Mouse (Mus musculus) cerebellum, adult 2 months (tissue): ENCODE results near the gene Pp2d1.

Source experiments
- CTCF ChIP-seq: fragments of 200-500 bp; IDR thresholded peaks from 2 replicates; pipeline ENCODE4 v1.5.1; 2011; ENCODE audit warnings: low read depth, mild to moderate bottlenecking, control low read depth, low read length, moderate library complexity, borderline replicate concordance; ENCODE audit not compliant: insufficient read depth
- POLR2A ChIP-seq: fragments of 200-500 bp; IDR thresholded peaks from 2 replicates; pipeline ENCODE4 v1.6.1; 2011; ENCODE audit warnings: low read length, control low read depth, borderline replicate concordance; ENCODE audit not compliant: insufficient read depth

GRCm38 (mm10) chr17:53559646-53560045, 20.4 kb upstream of the Pp2d1 start:
- TF ChIP-seq POLR2A, result no peak
- no peak for TF ChIP-seq CTCF
